Mouse (Mus musculus) myocyte (in vitro differentiated cells): Measurements from ENCODE around the gene Ssna1.
"Not testable (repeated sequence)": the region's sequence is repeated elsewhere in the genome, so short reads cannot be mapped to it uniquely, and the experiment has no call there.

ENCODE experiments used
- CEBPB ChIP-seq: IDR thresholded peaks from 2 replicates; pipeline ENCODE4 v1.6.1; 2011; ENCODE audit warnings: mild to moderate bottlenecking, moderate library complexity; ENCODE audit not compliant: poor library complexity, insufficient read depth, severe bottlenecking
- E2F4 ChIP-seq: IDR thresholded peaks from one replicate; pipeline ENCODE4 v1.6.1; 2011; ENCODE audit warnings: mild to moderate bottlenecking, control low read depth, moderate library complexity; ENCODE audit not compliant: insufficient read depth
- MAX ChIP-seq: IDR thresholded peaks from one replicate; pipeline ENCODE4 v1.6.1; 2011; ENCODE audit warnings: low read depth, mild to moderate bottlenecking, control low read depth
- MYOD1 ChIP-seq, 3 experiments: IDR thresholded peaks; one replicate each; pipeline ENCODE4 v1.6.1; 2011; ENCODE audit warnings: control low read depth in 2 of 3, low read depth in 2 of 3, mild to moderate bottlenecking in 2 of 3, moderate library complexity in 1 of 3; ENCODE audit not compliant: insufficient read length in 2 of 3, control insufficient read depth in 1 of 3
- MYOG ChIP-seq, 3 experiments: IDR thresholded peaks; one replicate each; pipeline ENCODE4 v1.6.1; 2011; ENCODE audit warnings: control low read depth in 2 of 3, low read depth in 2 of 3, mild to moderate bottlenecking in 2 of 3; ENCODE audit not compliant: insufficient read length in 2 of 3, control insufficient read depth in 1 of 3, insufficient read depth in 1 of 3
- POLR2A ChIP-seq: IDR thresholded peaks from one replicate; pipeline ENCODE4 v1.6.1; 2011; ENCODE audit warnings: low read depth, mild to moderate bottlenecking, control low read depth, moderate library complexity; ENCODE audit not compliant: insufficient read length
- POLR2AphosphoS2 ChIP-seq: IDR thresholded peaks from one replicate; pipeline ENCODE4 v1.6.1; 2011; ENCODE audit warnings: low read depth, control low read depth; ENCODE audit not compliant: insufficient read length
- REST ChIP-seq: IDR thresholded peaks from one replicate; pipeline ENCODE4 v1.6.1; 2011; ENCODE audit warnings: mild to moderate bottlenecking, control low read depth, moderate library complexity; ENCODE audit not compliant: insufficient read depth, insufficient read length
- SRF ChIP-seq: IDR thresholded peaks from one replicate; pipeline ENCODE4 v1.6.1; 2011; ENCODE audit warnings: low read depth; ENCODE audit not compliant: control insufficient read depth, insufficient read length
- TCF12 ChIP-seq: IDR thresholded peaks from one replicate; pipeline ENCODE4 v1.6.1; 2011; ENCODE audit warnings: mild to moderate bottlenecking, control low read depth; ENCODE audit not compliant: poor library complexity, insufficient read depth, severe bottlenecking
- TCF3 ChIP-seq: IDR thresholded peaks from one replicate; pipeline ENCODE4 v1.6.1; 2011; ENCODE audit warnings: low read depth, control low read depth; ENCODE audit not compliant: insufficient read length
- USF1 ChIP-seq: IDR thresholded peaks from one replicate; pipeline ENCODE4 v1.6.1; 2011; ENCODE audit warnings: low read depth, mild to moderate bottlenecking, control low read depth, moderate library complexity

- TF ChIP-seq POLR2A; MYOD1 (IDR thresholded peaks at IDR 0.05; ENCODE audit: control insufficient read depth in 1 of 3, insufficient read length in 2 of 3, low read depth in 2 of 3); E2F4; TCF12; USF1; MYOG (IDR thresholded peaks at IDR 0.05; ENCODE audit: control insufficient read depth in 1 of 3, insufficient read depth in 1 of 3, insufficient read length in 2 of 3, low read depth in 2 of 3); REST; MAX; POLR2AphosphoS2; CEBPB; SRF; TCF3: not testable (repeated sequence)
Measured at GRCm38 (mm10) chr2:25256443-25257109, 15.7 kb downstream of the Ssna1 start.
